Mouse (Mus musculus): Measurements from ENCODE around the gene Hspa4l.

DNA sequence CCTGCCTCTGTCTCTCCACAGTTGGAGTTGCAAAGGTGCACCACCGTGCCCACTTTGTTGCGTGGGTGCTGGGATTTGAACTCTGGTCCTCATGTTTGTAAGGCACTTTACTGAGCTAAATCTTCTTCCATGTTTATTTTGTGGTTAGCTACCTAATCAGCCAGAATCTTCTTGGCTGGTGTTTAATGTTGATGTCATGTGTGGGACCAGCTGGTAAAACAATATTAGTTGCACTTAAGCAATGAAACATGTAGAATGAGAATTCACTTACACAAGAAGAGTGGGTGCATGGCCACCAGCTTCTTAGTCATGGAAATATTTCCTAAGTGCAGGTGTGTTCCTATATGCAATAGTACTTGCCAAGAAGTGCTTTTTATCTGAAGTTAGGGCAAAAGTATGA, 49.1 kb upstream of the Hspa4l start:
- TF ChIP-seq CTCF (conservative IDR thresholded peaks at IDR 0.05; ENCODE audit: low read length) (no peak), POU5F1 (IDR thresholded peaks at IDR 0.05; ENCODE audit: borderline replicate concordance, low read length) (no peak)

All from E14TG2a.4 (cell line).